Mouse (Mus musculus) kidney, postnatal 10 days (tissue): ENCODE results near the gene Macrod2.

Source experiments
- DNase-seq: peaks from one replicate; pipeline ENCODE4 v3.0.0; 2021; ENCODE audit warnings: mixed read lengths

Gene Macrod2

GRCm38 (mm10) chr2:140592537-140593261 is 197.6 kb downstream of the Macrod2 start:
- no peak for DNase-seq

- no peak for DNase-seq
Observed at GRCm38 (mm10) chr2:140596906-140597305, 201.8 kb downstream of the Macrod2 start.

GRCm38 (mm10) chr2:140615451-140615850 is 220.3 kb downstream of the Macrod2 start:
- DNase-seq = no peak

GRCm38 (mm10) chr2:140621730-140622337 is 226.7 kb downstream of the Macrod2 start:
- no peak for DNase-seq

- no peak for DNase-seq
Observed at GRCm38 (mm10) chr2:140653481-140653880, 258.4 kb downstream of the Macrod2 start.

- no peak for DNase-seq
Observed at GRCm38 (mm10) chr2:140653978-140654377, 258.9 kb downstream of the Macrod2 start.

GRCm38 (mm10) chr2:140662673-140663072 is 267.6 kb downstream of the Macrod2 start:
- DNase-seq = no peak

GRCm38 (mm10) chr2:140664381-140664780 is 269.3 kb downstream of the Macrod2 start:
- no peak for DNase-seq

GRCm38 (mm10) chr2:140666846-140667245 is 271.7 kb downstream of the Macrod2 start:
- DNase-seq = no peak

GRCm38 (mm10) chr2:140667261-140668047 is 272.3 kb downstream of the Macrod2 start:
- no peak for DNase-seq

- DNase-seq = peak; percentile 84
Observed at GRCm38 (mm10) chr2:140668311-140668710, 273.2 kb downstream of the Macrod2 start.

GRCm38 (mm10) chr2:140669081-140669480 is 274.0 kb downstream of the Macrod2 start:
- DNase-seq = no peak

GRCm38 (mm10) chr2:140669786-140670185 is 274.7 kb downstream of the Macrod2 start:
- no peak for DNase-seq

GRCm38 (mm10) chr2:140670457-140670856 is 275.3 kb downstream of the Macrod2 start:
- peak; percentile 52 for DNase-seq

GRCm38 (mm10) chr2:140670963-140671702 is 276.0 kb downstream of the Macrod2 start, which contains the start of gene Flrt3:
TSS of gene Flrt3 (minus strand) at chr2:140671469.
- peak; percentile 93 for DNase-seq

- no peak for DNase-seq
Observed at GRCm38 (mm10) chr2:140673466-140673865, 278.4 kb downstream of the Macrod2 start.

- no peak for DNase-seq
Observed at GRCm38 (mm10) chr2:140676728-140677127, 281.6 kb downstream of the Macrod2 start.

- DNase-seq = no peak
Observed at GRCm38 (mm10) chr2:140690906-140691305, 295.8 kb downstream of the Macrod2 start.

GRCm38 (mm10) chr2:140691403-140691802 is 296.3 kb downstream of the Macrod2 start:
- DNase-seq = no peak

GRCm38 (mm10) chr2:140692461-140692860 is 297.4 kb downstream of the Macrod2 start:
- no peak for DNase-seq

- DNase-seq = no peak
Observed at GRCm38 (mm10) chr2:140693845-140694244, 298.7 kb downstream of the Macrod2 start.

- no peak for DNase-seq
Observed at GRCm38 (mm10) chr2:140698585-140698984, 303.5 kb downstream of the Macrod2 start.

GRCm38 (mm10) chr2:140703377-140703776 is 308.3 kb downstream of the Macrod2 start:
- DNase-seq = no peak
